Mouse (Mus musculus) stomach, embryonic 14.5 days (tissue): ENCODE data around the gene Ppp1r14a. TPM values are rescaled to one million over a fixed set of nuclear protein-coding genes. Genes with fewer than 3 reads are reported as not detected.
A peak's percentile ranks its signal among the peaks of the same experiment; 100 is the strongest.

ENCODE experiments used
- ATAC-seq: fragments of 200-750 bp; cut with Nextera tagmentation; 2 replicates; pipeline ENCODE4 v1.8.0; 2017; ENCODE audit warnings: low read depth, moderate TSS enrichment; ENCODE audit not compliant: insufficient number of reproducible peaks, insufficient read depth, low FRiP score
- H3K27ac ChIP-seq: fragments of 300-500 bp; sonication (generic); 2 replicates; pipeline ENCODE4 v1.5.1; 2014; ENCODE audit warnings: mild to moderate bottlenecking, low read length, moderate library complexity, mixed read lengths
- H3K27me3 ChIP-seq: fragments of 300-500 bp; sonication (generic); 2 replicates; pipeline ENCODE4 v1.6.1; 2014; ENCODE audit warnings: low read length, control low read depth, mixed read lengths; ENCODE audit not compliant: control insufficient read depth, insufficient read depth
- H3K36me3 ChIP-seq: fragments of 300-500 bp; sonication (generic); 2 replicates; pipeline ENCODE4 v1.6.1; 2014; ENCODE audit warnings: mild to moderate bottlenecking, control low read depth, low read length, moderate library complexity, mixed read lengths; ENCODE audit not compliant: control insufficient read depth, insufficient read depth
- H3K4me1 ChIP-seq: fragments of 300-500 bp; sonication (generic); 2 replicates; pipeline ENCODE4 v1.6.1; 2014; ENCODE audit warnings: low read length, control low read depth, mixed read lengths; ENCODE audit not compliant: control insufficient read depth, insufficient read depth
- H3K4me2 ChIP-seq: fragments of 300-500 bp; sonication (generic); replicated peaks from 2 replicates; pipeline ENCODE4 v1.6.1; 2014; ENCODE audit warnings: low read depth, low read length, control low read depth
- H3K4me3 ChIP-seq: fragments of 300-500 bp; sonication (generic); 2 replicates; pipeline ENCODE4 v1.5.1; 2014; ENCODE audit warnings: low read depth, low read length, control low read depth
- H3K9ac ChIP-seq: fragments of 300-500 bp; sonication (generic); replicated peaks from 2 replicates; pipeline ENCODE4 v1.6.1; 2014; ENCODE audit warnings: low read depth, mild to moderate bottlenecking, control low read depth, low read length, moderate library complexity, mixed read lengths
- H3K9me3 ChIP-seq: fragments of 300-500 bp; sonication (generic); 2 replicates; pipeline ENCODE4 v1.6.1; 2016; ENCODE audit warnings: low read depth, low read length, control low read depth; ENCODE audit not compliant: control insufficient read depth
- WGBS: fragments of 180-500 bp; shearing (Covaris S2); extraction: QIAGEN DNeasy Blood & Tissue Kit; methylation state at CpG from one replicate; pipeline ENCODE4 v1.1.7; 2014; 5-methylcytosine and 5-hydroxymethylcytosine counted together
- polyA plus RNA-seq: library from polyadenylated mRNA; unstranded; fragments of >200 nt; fragmentation: Nextera tagmentation; extraction: Ambion mirVana; gene quantifications from 2 replicates; pipeline ENCODE4 v1.2.1, GENCODE M21; 2014

The Ppp1r14a gene
- polyA plus RNA-seq, 1 experiment from 2014 or later = 47.4 TPM

DNA sequence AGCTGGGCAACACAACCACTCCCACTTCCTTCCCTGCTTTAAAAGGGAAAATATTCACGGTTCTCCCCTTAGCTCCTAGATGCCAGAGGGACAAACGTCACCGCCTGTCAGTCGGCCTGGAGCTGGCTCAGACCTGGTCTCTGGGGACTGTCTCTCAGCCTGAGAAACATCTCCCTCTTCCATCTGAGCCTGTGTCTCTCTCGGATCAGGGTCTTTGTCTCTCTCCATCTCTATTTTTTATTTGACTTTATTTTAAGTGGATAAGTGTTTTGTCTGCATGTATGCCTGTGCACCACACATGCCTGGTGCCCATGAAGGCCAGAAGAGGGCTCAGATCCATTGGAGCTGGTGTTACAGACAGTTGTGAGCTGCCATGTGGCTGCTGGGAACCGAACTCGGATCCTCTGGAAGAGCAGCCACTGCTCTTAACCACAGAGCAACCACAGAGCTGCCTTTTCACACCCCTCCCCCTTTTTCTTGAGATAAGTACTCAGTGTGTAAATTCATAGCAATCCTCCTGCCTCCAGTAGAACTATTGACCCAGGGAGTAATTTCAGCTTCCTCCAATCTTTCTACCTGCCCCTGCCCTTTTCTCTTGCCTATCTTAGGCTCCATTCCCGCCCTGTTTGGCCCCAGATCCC, 3.5 kb downstream of the Ppp1r14a start:
- Histone ChIP-seq H3K4me2 (peak overlapping the region; percentile 22; the same call in 1 of the 2 replicates), H3K9me3 (no peaks in the 10 kb centered on the region), H3K4me3 (no peak overlapping the region), H3K36me3 (no peaks in the 10 kb centered on the region), H3K4me1 (peaks cover 36% of the 10 kb centered on the region), H3K9ac (no peak overlapping the region), H3K27me3 (no peaks in the 10 kb centered on the region), H3K27ac (peak overlapping the region; percentile 82)
- WGBS = 18% methylated on average over 8 of the region's 8 CpGs
- no peak for ATAC-seq

DNA sequence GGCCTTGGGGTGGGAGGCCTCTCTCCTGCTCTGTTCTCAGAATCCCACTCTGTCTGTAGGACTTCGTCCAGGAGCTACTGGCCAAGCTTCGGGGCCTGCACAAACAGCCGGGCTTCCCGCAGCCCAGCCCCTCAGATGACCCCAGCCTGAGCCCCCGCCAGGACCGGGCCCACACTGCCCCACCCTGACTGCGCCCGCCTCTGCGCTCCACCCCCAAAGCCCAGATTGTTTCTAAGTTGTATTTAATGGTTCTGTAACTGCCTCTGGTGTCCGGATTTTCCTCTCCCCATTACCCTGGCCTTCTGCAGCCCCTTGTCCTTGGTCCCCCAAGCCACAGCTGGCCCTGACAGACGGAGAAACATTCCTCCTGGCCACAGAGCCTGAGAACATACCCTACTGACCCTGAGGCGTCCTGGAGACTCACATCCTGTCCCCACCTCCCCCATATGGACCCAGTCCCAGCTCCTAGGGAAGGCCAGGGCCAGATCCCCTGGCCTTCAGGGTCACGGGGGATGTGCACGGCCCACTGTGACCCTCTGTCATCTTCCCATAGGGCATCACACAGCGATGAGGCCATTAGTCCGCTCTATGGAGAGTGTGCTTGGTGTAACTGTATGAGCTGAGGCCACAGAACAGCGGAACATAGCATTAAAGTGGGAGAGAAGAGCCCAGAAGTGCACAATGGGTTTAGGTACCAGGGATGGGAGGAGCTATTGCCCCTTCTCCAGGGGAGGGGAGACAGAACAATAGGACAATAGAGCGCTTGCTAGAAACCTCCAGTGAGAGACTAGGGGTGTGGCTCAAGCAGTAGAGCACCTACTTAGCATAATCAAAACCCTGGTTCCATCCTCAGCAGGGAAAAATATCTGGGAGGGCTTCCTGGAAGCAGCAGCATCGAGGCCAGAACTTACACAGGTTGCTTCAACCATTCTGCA, 4.3 kb downstream of the Ppp1r14a start:
- Histone ChIP-seq H3K9ac (no peak overlapping the region), H3K4me2 (0 out of 2 replicates have a peak overlapping the region, but pooled peaks have one; percentile 12), H3K27me3 (no peaks in the 10 kb centered on the region), H3K4me3 (no peak overlapping the region), H3K4me1 (peaks cover 36% of the 10 kb centered on the region), H3K36me3 (no peaks in the 10 kb centered on the region), H3K9me3 (no peaks in the 10 kb centered on the region), H3K27ac (peak overlapping the region; percentile 82)
- WGBS = 29% methylated on average over 19 of the region's 19 CpGs
- no peak for ATAC-seq

DNA sequence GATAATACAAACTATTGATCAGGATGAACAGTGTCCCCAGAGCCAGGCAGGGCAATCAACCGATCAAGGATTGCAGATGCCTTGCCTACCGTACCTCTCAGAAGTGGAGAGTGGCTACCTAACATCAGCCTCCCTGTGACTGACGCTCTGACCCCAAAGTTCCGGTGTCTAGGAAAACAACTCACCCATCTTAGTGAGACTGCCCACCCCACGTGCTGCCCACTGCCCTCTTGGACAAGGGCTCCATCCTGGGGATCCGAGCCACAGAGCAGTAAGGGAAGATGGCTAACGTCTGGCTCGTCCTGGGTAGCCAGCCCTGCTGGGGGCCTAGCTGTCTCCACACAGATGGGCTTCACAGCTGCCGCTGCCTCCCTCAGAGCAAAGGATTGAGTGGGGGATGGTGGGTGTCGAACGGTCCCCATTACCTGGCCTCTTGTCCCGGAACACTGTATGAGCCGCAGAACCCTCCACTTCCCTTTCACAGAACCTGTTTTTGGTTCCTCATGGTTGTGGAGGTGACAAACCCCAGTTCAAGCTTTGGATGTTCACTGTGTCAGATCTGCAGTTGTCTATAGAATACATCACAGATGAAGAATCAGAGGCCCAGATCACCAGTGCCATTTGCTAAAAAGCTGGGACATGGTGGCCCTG, 5.1 kb downstream of the Ppp1r14a start:
- 73% methylated on average over 13 of the region's 13 CpGs for WGBS
- Histone ChIP-seq H3K9ac (no peak overlapping the region), H3K4me3 (no peak overlapping the region), H3K9me3 (no peaks in the 10 kb centered on the region), H3K36me3 (no peaks in the 10 kb centered on the region), H3K27me3 (no peaks in the 10 kb centered on the region), H3K4me2 (no peak overlapping the region), H3K27ac (no peak overlapping the region), H3K4me1 (peaks cover 36% of the 10 kb centered on the region)
- no peak for ATAC-seq

DNA sequence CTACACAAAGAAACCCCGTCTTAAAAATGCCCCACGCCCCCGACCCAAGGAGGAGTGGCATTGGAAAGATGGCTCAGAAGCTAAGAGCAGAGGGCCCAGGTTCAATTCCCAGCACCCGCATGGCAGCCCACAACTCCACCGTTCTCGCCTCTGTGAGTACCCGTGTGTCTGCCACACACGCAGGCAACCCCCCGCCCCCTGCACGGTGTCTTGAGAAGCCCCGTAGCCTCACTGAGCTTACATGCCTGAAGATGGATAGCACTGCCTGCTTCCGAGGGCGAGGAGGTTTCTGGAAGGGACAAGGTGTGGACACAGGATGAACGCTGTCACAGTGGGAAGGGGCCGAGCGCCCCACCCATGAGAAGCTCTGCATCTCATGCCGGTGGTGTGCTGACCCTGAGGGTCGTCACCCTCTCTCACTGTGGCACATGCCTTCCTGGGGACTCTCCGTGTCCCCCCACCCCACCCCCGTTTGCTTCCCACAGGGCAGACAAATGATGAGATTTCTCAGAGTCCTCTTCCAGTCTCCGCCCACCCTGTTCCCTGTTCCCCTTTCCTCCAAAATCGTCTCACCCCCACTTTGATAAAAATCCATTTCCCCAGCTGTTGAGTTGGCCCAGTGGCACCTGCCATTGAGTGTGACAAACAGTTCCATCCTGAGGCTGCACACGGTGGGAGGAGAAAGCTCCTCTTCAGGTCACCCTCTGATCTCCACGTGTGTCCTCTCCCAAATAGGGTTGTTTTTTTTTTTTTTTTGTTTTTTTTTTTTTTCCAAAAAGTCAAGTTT, 6.9 kb downstream of the Ppp1r14a start:
- Histone ChIP-seq H3K4me1 (peaks cover 25% of the 10 kb centered on the region), H3K9ac (no peak overlapping the region), H3K27ac (no peak overlapping the region), H3K36me3 (no peaks in the 10 kb centered on the region), H3K9me3 (no peaks in the 10 kb centered on the region), H3K4me3 (no peak overlapping the region), H3K4me2 (no peak overlapping the region), H3K27me3 (no peaks in the 10 kb centered on the region)
- 73% methylated on average over 24 of the region's 24 CpGs for WGBS
- ATAC-seq = no peak

DNA sequence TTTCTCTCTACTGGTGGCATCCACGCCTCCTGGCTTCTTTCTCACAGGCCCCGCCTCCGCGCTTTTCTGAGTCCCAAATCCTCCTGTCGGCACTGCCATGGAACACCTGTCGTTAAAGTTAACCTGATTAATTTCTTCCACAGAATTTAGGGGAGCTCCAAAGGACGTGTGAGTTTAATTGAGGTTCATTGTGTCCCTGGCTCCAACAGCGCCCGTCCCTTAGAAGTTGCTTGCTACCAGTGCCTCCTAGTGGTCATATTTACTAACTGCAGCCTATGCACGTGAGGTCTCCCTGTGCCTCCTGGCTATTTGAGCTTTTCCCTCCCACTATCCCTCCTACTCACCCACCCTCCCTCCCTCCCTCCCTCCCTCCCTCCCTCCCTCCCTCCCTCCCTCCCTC, 7.9 kb downstream of the Ppp1r14a start:
- WGBS = 9% methylated on average over 10 of the region's 10 CpGs

DNA sequence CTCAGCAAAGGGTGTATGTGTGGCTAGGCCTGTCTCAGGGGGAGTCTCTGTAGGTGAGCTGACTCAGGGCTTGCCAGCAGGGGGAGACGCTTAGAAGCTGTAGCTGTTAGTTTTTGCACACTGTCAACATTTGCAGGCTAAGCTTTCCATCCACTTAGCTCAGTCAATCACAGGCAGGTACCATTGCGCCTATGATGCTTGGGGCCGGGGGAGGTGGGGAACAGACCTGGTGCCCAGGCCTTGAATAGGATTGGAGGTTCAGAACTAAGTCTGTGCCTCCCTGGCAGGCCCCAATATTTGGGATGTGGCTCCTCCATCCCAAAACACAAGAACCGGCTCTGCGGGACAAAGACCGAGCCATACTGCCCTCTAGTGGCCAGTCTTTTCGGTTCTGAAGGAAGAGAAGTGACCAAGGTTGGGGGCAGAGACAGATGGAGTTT, 12.0 kb downstream of the Ppp1r14a start:
- Histone ChIP-seq H3K27me3 (no peaks in the 10 kb centered on the region), H3K36me3 (no peaks in the 10 kb centered on the region), H3K4me2 (no peak overlapping the region), H3K27ac (no peak overlapping the region), H3K4me1 (peaks cover 12% of the 10 kb centered on the region), H3K4me3 (no peak overlapping the region), H3K9ac (no peak overlapping the region), H3K9me3 (no peaks in the 10 kb centered on the region)
- 1% methylated on average over 7 of the region's 7 CpGs for WGBS
- ATAC-seq = no peak

More for the DNA sequence above, 7.9 kb downstream of the Ppp1r14a start:
- Histone ChIP-seq H3K9me3 (no peaks in the 10 kb centered on the region), H3K4me1 (peaks cover 17% of the 10 kb centered on the region), H3K27me3 (no peaks in the 10 kb centered on the region), H3K4me3 (no peak overlapping the region), H3K4me2 (no peak overlapping the region), H3K9ac (no peak overlapping the region), H3K36me3 (no peaks in the 10 kb centered on the region), H3K27ac (no peak overlapping the region)
- ATAC-seq = no peak

DNA sequence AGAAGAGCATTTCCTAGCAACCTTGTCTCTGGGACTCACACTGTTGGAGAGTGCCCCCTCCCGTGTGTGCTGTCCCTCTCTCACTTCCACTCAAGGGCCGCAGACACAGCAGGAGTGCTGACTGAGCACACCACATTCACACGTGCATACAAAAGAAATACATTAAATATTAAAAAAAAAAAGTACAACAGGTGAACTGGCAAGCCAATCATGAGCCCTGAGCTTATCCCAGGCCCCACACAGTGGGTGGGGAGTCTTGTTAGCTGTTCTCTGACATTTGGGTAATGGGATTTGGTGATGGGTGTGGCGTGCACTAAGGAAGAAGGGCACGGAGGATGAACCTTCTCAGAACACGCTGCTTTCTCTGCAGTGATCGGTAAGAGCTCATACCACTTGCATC, 13.5 kb downstream of the Ppp1r14a start:
- ATAC-seq = no peak
- WGBS = 62% methylated on average over 7 of the region's 7 CpGs
- Histone ChIP-seq H3K36me3 (no peaks in the 10 kb centered on the region), H3K4me1 (peaks cover 20% of the 10 kb centered on the region), H3K27ac (no peak overlapping the region), H3K4me2 (no peak overlapping the region), H3K27me3 (no peaks in the 10 kb centered on the region), H3K9me3 (no peaks in the 10 kb centered on the region), H3K9ac (no peak overlapping the region), H3K4me3 (no peak overlapping the region)
